Mouse (Mus musculus) kidney, adult 2 months (tissue): ENCODE results near the gene Gm3383.
"Not testable (repeated sequence)": the region's sequence is repeated elsewhere in the genome, so short reads cannot be mapped to it uniquely, and the experiment has no call there.

ENCODE experiments used
- CTCF ChIP-seq: fragments of 200-500 bp; conservative IDR thresholded peaks from 2 replicates; pipeline ENCODE4 v1.5.1; 2011; ENCODE audit warnings: low read depth, mild to moderate bottlenecking, control low read depth, low read length, moderate library complexity, mixed read lengths; ENCODE audit not compliant: insufficient read depth, insufficient read length
- POLR2A ChIP-seq: fragments of 200-500 bp; IDR thresholded peaks from one replicate; pipeline ENCODE4 v1.6.1; 2011; ENCODE audit warnings: low read depth, low read length, control low read depth

GRCm38 (mm10) chr14:5812699-5813356 lies 5.0 kb upstream of the Gm3383 start:
- TF ChIP-seq POLR2A, CTCF: not testable (repeated sequence)
